Mouse (Mus musculus) myocyte (in vitro differentiated cells): Measurements from ENCODE around the gene Rbm19. TPM values are rescaled to one million over a fixed set of nuclear protein-coding genes. Genes with fewer than 3 reads are reported as not detected.
A peak's percentile ranks its signal among the peaks of the same experiment; 100 is the strongest.

Experiments
- H3K27me3 ChIP-seq: one replicate; pipeline ENCODE4 v1.6.1; 2011; ENCODE audit not compliant: control insufficient read depth, insufficient read depth, insufficient read length
- H3K36me3 ChIP-seq: one replicate; pipeline ENCODE4 v1.6.1; 2011; ENCODE audit not compliant: control insufficient read depth, insufficient read depth
- H3K4me2 ChIP-seq: one replicate; pipeline ENCODE4 v1.6.1; 2011; ENCODE audit warnings: low read depth, control low read depth
- H3K4me3 ChIP-seq: one replicate; pipeline ENCODE4 v1.5.1; 2011; ENCODE audit warnings: mild to moderate bottlenecking, control low read depth, moderate library complexity
- H3K79me2 ChIP-seq: one replicate; pipeline ENCODE4 v1.6.1; 2011; ENCODE audit not compliant: control insufficient read depth, insufficient read depth
- H3ac ChIP-seq: one replicate; pipeline ENCODE4 v1.6.1; 2011; ENCODE audit not compliant: control insufficient read depth, insufficient read length
- CEBPB ChIP-seq: IDR thresholded peaks from 2 replicates; pipeline ENCODE4 v1.6.1; 2011; ENCODE audit warnings: mild to moderate bottlenecking, moderate library complexity; ENCODE audit not compliant: poor library complexity, insufficient read depth, severe bottlenecking
- E2F4 ChIP-seq: IDR thresholded peaks from one replicate; pipeline ENCODE4 v1.6.1; 2011; ENCODE audit warnings: mild to moderate bottlenecking, control low read depth, moderate library complexity; ENCODE audit not compliant: insufficient read depth
- MAX ChIP-seq: IDR thresholded peaks from one replicate; pipeline ENCODE4 v1.6.1; 2011; ENCODE audit warnings: low read depth, mild to moderate bottlenecking, control low read depth
- MYOD1 ChIP-seq, 3 experiments: IDR thresholded peaks; one replicate each; pipeline ENCODE4 v1.6.1; 2011; ENCODE audit warnings: control low read depth in 2 of 3, low read depth in 2 of 3, mild to moderate bottlenecking in 2 of 3, moderate library complexity in 1 of 3; ENCODE audit not compliant: insufficient read length in 2 of 3, control insufficient read depth in 1 of 3
- MYOG ChIP-seq, 3 experiments: IDR thresholded peaks; one replicate each; pipeline ENCODE4 v1.6.1; 2011; ENCODE audit warnings: control low read depth in 2 of 3, low read depth in 2 of 3, mild to moderate bottlenecking in 2 of 3; ENCODE audit not compliant: insufficient read length in 2 of 3, control insufficient read depth in 1 of 3, insufficient read depth in 1 of 3
- POLR2A ChIP-seq: IDR thresholded peaks from one replicate; pipeline ENCODE4 v1.6.1; 2011; ENCODE audit warnings: low read depth, mild to moderate bottlenecking, control low read depth, moderate library complexity; ENCODE audit not compliant: insufficient read length
- POLR2AphosphoS2 ChIP-seq: IDR thresholded peaks from one replicate; pipeline ENCODE4 v1.6.1; 2011; ENCODE audit warnings: low read depth, control low read depth; ENCODE audit not compliant: insufficient read length
- REST ChIP-seq: IDR thresholded peaks from one replicate; pipeline ENCODE4 v1.6.1; 2011; ENCODE audit warnings: mild to moderate bottlenecking, control low read depth, moderate library complexity; ENCODE audit not compliant: insufficient read depth, insufficient read length
- SRF ChIP-seq: IDR thresholded peaks from one replicate; pipeline ENCODE4 v1.6.1; 2011; ENCODE audit warnings: low read depth; ENCODE audit not compliant: control insufficient read depth, insufficient read length
- TCF12 ChIP-seq: IDR thresholded peaks from one replicate; pipeline ENCODE4 v1.6.1; 2011; ENCODE audit warnings: mild to moderate bottlenecking, control low read depth; ENCODE audit not compliant: poor library complexity, insufficient read depth, severe bottlenecking
- TCF3 ChIP-seq: IDR thresholded peaks from one replicate; pipeline ENCODE4 v1.6.1; 2011; ENCODE audit warnings: low read depth, control low read depth; ENCODE audit not compliant: insufficient read length
- USF1 ChIP-seq: IDR thresholded peaks from one replicate; pipeline ENCODE4 v1.6.1; 2011; ENCODE audit warnings: low read depth, mild to moderate bottlenecking, control low read depth, moderate library complexity
- polyA plus RNA-seq: library from polyadenylated mRNA; unstranded; fragments of >200 nt; fragmentation: generic; extraction: Trizol; gene quantifications from one replicate; pipeline ENCODE4 v1.2.1, GENCODE M21; 2012; ENCODE audit warnings: missing spikeins

The Rbm19 gene
- polyA plus RNA-seq, 1 experiment, result 28.3 TPM

GRCm38 (mm10) chr5:120136236-120136675 lies 20.0 kb downstream of the Rbm19 start:
- no peak overlapping the region for H3K4me2 ChIP-seq
- no peaks in the 10 kb centered on the region for H3K27me3 ChIP-seq
- no peak overlapping the region for H3ac ChIP-seq
- no peak overlapping the region for H3K4me3 ChIP-seq
- TF ChIP-seq TCF3 (no peak), POLR2A (no peak), SRF (no peak), USF1 (no peak), CEBPB (no peak), REST (no peak), E2F4 (no peak), POLR2AphosphoS2 (no peak), MAX (no peak), MYOG (IDR thresholded peaks at IDR 0.05; ENCODE audit: control insufficient read depth in 1 of 3, insufficient read depth in 1 of 3, insufficient read length in 2 of 3, low read depth in 2 of 3) (no peak)
- peaks cover 12% of the 10 kb centered on the region for H3K36me3 ChIP-seq
- H3K79me2 ChIP-seq, result no peaks in the 10 kb centered on the region

GRCm38 (mm10) chr5:120137038-120137437 lies 20.8 kb downstream of the Rbm19 start:
- TF ChIP-seq TCF3 (no peak), REST (no peak), MAX (no peak), MYOG (IDR thresholded peaks at IDR 0.05; ENCODE audit: control insufficient read depth in 1 of 3, insufficient read depth in 1 of 3, insufficient read length in 2 of 3, low read depth in 2 of 3) (no peak), CEBPB (no peak), SRF (no peak), POLR2A (no peak), USF1 (no peak), TCF12 (no peak), POLR2AphosphoS2 (no peak), E2F4 (no peak), MYOD1 (IDR thresholded peaks at IDR 0.05; ENCODE audit: control insufficient read depth in 1 of 3, insufficient read length in 2 of 3, low read depth in 2 of 3) (no peak)
- no peak overlapping the region for H3ac ChIP-seq
- H3K36me3 ChIP-seq, result peaks cover 12% of the 10 kb centered on the region
- no peaks in the 10 kb centered on the region for H3K27me3 ChIP-seq
- no peaks in the 10 kb centered on the region for H3K79me2 ChIP-seq
- no peak overlapping the region for H3K4me3 ChIP-seq
- no peak overlapping the region for H3K4me2 ChIP-seq

GRCm38 (mm10) chr5:120137846-120138245 lies 21.6 kb downstream of the Rbm19 start:
- H3K36me3 ChIP-seq, result peaks cover 12% of the 10 kb centered on the region
- TF ChIP-seq REST (no peak), E2F4 (no peak), POLR2AphosphoS2 (no peak), TCF12 (no peak)
- no peaks in the 10 kb centered on the region for H3K27me3 ChIP-seq
- H3ac ChIP-seq, result no peak overlapping the region
- no peaks in the 10 kb centered on the region for H3K79me2 ChIP-seq
- H3K4me3 ChIP-seq, result no peak overlapping the region
- H3K4me2 ChIP-seq, result no peak overlapping the region

GRCm38 (mm10) chr5:120138406-120138805 lies 22.1 kb downstream of the Rbm19 start:
- TF ChIP-seq POLR2AphosphoS2 (no peak), USF1 (no peak), MYOG (IDR thresholded peaks at IDR 0.05; ENCODE audit: control insufficient read depth in 1 of 3, insufficient read depth in 1 of 3, insufficient read length in 2 of 3, low read depth in 2 of 3) (no peak), TCF3 (no peak), MAX (no peak), E2F4 (no peak), SRF (no peak)
- Histone ChIP-seq H3K27me3 (no peaks in the 10 kb centered on the region), H3K36me3 (peaks cover 12% of the 10 kb centered on the region), H3ac (no peak overlapping the region), H3K79me2 (no peaks in the 10 kb centered on the region), H3K4me3 (no peak overlapping the region), H3K4me2 (no peak overlapping the region)

GRCm38 (mm10) chr5:120139224-120139623 lies 23.0 kb downstream of the Rbm19 start:
- H3K4me3 ChIP-seq, result no peak overlapping the region
- H3K27me3 ChIP-seq, result no peaks in the 10 kb centered on the region
- TF ChIP-seq TCF12 (no peak), POLR2A (no peak), TCF3 (no peak), MYOG (IDR thresholded peaks at IDR 0.05; ENCODE audit: control insufficient read depth in 1 of 3, insufficient read depth in 1 of 3, insufficient read length in 2 of 3, low read depth in 2 of 3) (peak; percentile 20 to 85 (median 68)), USF1 (peak; percentile 53), SRF (no peak), CEBPB (no peak), MYOD1 (IDR thresholded peaks at IDR 0.05; ENCODE audit: control insufficient read depth in 1 of 3, insufficient read length in 2 of 3, low read depth in 2 of 3) (peak in 2 of 3 experiments; percentile 74 to 80), REST (no peak), MAX (no peak), E2F4 (no peak), POLR2AphosphoS2 (no peak)
- peaks cover 12% of the 10 kb centered on the region for H3K36me3 ChIP-seq
- H3K79me2 ChIP-seq, result no peaks in the 10 kb centered on the region
- no peak overlapping the region for H3K4me2 ChIP-seq
- H3ac ChIP-seq, result no peak overlapping the region
